Mouse (Mus musculus) embryo, embryonic 10 days (tissue): Measurements from ENCODE around the gene Pibf1.

Experiments used
- DNase-seq: peaks from one replicate; pipeline ENCODE4 v3.0.0-alpha.2; 2015; ENCODE audit warnings: low spot score

Gene Pibf1

DNA sequence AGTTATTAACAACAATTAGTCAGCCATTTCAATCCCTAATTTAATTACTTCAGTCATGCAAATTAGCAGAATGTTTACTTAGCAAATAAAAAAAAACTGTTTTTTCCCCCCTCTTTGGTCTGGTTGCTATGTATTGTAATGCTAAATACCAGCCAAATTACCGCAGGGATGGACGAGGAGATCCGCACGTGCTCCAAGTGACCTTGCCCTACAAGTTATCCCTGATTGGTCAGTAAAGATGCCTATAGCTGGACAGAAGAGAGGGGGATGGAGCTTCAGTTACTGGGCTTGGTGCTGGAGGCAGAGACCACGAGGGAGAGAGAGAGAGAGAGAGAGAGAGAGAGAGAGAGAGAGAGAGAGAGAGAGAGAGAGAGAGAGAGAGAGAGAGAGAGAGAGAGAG is 167.5 kb downstream of the Pibf1 start:
- no peak for DNase-seq

DNA sequence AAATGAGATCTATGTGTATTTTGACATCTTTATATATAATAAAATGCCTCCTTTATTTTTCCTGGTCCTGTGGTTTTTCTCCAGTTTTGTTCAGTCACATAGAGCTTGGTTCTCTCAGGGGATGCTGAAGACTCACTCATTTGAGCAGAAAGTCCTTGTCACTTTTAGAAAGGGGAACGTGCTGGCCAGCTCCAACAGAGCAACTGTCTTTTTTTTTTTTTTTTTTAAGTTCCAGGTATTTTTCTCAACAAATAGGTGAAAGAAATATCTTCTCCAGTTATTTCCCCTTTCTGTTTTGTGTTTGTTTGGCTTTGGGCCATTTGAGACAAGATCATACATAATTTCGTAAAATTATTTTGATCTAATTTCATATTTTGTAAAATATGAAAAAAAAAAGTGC is 174.8 kb downstream of the Pibf1 start:
- DNase-seq: no peak

GRCm38 (mm10) chr14:99275827-99276226 is 176.6 kb downstream of the Pibf1 start:
- peak; percentile 13 for DNase-seq

- DNase-seq: peak; percentile 33
Measured at GRCm38 (mm10) chr14:99278312-99278711, 179.1 kb downstream of the Pibf1 start.

- DNase-seq: no peak
Measured at GRCm38 (mm10) chr14:99278763-99279486, 179.7 kb downstream of the Pibf1 start.

- no peak for DNase-seq
Measured at GRCm38 (mm10) chr14:99280399-99280798, 181.2 kb downstream of the Pibf1 start.

DNA sequence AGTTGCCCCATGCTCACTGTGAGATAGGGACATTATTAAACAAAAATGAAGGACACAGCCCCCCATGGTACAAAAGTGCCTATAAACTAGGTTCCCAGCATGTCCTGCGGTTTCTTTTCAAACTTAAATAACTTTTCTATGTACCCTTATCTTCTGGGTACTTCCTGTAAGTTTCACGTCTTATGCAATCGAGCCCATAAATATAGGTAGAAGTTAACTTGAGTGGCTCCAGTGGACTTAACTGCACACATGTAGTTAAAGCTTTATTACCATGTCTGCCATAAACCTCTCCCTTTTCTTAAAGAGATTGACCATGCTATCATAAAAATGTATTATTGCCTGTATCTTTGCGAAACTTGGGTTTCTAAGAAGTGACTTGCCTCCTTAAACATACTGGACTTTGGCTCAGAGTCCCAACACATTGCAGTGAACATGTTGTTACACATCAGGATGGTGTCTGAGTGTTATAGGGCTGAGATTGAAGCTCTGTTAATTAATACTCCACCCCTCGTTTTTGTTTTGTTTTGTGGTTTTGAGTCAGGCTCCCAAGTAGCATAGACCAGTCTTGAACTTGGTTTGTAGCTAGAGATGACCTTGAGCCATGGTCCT is 181.7 kb downstream of the Pibf1 start:
- DNase-seq: no peak

- no peak for DNase-seq
Measured at GRCm38 (mm10) chr14:99285486-99285885, 186.3 kb downstream of the Pibf1 start.

- no peak for DNase-seq
Measured at GRCm38 (mm10) chr14:99292176-99292575, 193.0 kb downstream of the Pibf1 start.

GRCm38 (mm10) chr14:99294424-99294823 is 195.2 kb downstream of the Pibf1 start:
- DNase-seq: no peak

DNA sequence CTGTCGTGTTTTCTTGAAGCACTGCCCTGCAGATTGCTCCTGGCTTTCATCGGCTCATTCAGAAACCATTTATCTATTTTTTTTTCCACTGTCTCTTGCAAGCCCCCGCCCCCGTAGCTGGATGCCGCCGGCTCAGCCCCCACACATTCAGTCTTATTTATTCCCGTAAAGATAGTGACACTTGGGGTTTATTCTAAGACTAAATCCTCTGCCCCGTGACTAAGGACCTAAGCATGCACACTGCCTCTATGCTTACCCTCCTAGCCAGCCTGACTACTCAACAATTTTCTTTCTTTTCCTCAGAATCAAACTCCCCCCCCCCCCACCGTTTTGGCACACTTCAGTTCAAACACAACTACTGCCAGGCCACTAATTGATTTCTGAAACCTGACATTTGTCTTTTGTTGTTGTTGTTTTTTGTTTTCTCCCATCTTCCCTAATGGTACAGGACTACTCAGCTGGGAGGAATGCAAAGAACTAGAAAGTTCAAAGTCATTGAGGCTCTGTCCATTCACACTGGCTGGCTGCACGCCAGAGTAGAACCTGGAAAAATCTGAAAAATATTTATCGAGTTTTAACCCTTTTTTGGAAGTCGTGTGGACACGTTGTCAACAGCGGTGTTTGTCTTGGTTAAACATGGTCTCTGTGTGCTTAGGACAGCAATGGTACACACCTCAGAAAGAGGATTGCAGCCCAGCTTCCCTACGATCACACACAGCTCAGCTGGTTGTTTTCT is 196.6 kb downstream of the Pibf1 start:
- no peak for DNase-seq

DNA sequence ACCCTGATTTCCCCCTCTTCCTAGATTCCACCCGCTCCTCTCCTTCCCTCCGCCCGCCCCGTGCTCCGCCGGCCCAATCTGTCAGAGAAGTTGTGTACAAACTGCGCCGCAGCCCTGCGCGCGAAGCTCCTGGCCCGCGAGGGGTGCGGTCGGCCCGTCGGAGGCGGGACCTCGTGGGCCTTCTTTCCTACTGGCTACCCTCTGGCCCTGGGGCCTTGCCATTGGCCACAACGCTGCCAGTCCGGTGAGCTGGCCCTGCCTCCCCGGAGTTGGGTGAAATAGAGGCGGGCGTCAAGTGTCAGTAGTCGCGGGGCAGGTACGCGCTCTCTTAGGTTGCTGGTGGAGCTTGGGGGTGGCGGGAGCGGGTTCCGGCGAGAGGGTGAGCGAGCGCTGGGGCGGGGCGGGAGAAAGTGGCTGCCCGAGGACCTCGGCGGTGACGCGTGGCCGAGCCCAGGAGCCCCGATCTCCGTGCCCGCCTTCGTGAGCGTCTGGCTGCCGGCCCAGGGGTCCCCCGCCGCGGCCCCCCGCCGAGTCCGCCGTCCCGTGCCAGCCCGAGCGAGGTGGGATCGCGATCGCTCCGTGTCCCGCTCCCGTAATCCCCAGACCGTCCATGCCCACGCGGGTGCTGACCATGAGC is 199.3 kb downstream of the Pibf1 start, which contains the start of gene Klf5:
TSS of gene Klf5 (plus strand) at position 307 of the 637 bp plus-strand sequence.
- DNase-seq: peak; percentile 94

GRCm38 (mm10) chr14:99299022-99299481 is 199.8 kb downstream of the Pibf1 start:
- DNase-seq: peak; percentile 67

DNA sequence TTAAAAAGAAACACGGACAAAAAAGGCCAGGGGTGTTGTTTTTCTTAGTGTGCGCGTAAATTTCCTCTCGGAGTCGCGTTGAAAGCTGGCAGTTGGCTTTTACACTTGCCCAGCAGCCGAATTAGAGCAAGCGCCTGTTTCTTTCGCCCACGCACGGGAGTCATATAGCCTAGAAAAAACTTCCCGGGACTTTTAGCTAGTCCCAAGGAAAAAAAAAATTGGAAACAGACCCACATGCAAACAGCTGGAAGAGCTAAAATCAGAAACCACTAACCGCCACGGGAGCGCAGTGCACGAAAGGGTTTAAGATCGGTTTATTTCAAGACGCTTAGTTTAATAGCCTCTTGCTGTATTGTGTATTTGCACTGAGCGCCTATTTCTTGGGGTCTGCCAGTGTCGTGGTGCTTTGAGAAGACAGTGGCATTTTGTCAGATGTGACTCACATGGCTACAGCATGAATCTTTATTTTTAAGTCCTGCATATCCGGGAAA is 200.5 kb downstream of the Pibf1 start:
- DNase-seq: no peak

DNA sequence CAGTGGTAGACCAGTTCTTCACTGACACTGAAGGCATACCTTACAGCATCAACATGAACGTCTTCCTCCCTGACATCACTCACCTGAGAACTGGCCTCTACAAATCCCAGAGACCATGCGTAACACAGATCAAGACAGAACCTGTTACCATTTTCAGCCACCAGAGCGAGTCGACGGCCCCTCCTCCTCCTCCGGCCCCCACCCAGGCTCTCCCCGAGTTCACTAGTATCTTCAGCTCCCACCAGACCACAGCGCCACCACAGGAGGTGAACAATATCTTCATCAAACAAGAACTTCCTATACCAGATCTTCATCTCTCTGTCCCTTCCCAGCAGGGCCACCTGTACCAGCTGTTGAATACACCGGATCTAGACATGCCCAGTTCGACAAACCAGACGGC is 202.2 kb downstream of the Pibf1 start:
- DNase-seq: no peak
